Mouse (Mus musculus) cerebellum, postnatal 36 days (tissue): Measurements from ENCODE around the gene Ralgps2.

ENCODE experiments used
- DNase-seq, 2 experiments: peaks; one replicate each; pipeline ENCODE4 v3.0.0; 2021 to 2022; ENCODE audit warnings: mixed read lengths in 2 of 2

Gene Ralgps2

DNA sequence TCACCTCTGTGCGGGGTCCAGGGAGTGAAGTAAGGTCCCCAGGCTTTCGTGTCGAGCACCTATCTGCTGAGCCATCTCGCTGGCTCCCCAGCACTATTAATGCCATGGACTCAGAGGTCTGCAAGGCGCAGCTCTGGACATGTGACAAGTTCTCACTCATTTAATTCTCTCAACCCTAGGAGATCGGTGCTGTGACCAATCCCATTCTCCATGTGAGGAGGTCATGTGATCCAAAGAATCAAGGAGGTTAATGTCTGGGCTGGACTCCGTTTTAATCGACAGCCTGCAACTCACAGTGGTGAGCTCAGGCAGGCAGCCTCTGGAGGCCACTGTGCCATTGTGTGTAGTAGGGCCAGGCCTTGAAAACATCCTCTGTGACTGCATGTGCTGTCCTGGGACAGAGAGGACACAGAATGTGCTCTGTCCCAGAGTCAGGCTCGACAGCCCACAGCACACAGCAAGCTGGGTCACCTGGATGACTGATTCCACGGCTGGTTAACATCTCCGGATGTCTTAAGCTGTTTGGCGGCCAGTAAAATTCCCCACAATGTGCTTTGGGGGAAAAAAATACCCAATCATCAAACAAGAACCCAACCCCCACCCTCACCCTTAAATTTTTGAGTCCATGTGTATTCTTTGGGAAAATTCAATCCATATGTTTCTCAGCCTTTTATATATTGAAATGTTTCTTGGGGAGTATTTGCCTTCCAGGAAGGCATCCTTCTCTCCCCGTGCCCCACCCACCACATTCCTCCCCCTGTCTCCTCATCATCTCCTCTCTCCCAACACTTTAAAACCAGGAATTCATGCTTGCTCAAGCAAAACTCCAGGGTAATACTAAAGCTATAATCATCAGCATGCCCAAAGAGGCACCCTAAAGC, 178.6 kb downstream of the Ralgps2 start:
- no peak for DNase-seq

- DNase-seq: no peak
Observed at GRCm38 (mm10) chr1:156758326-156758725, 181.1 kb downstream of the Ralgps2 start.

- no peak for DNase-seq
Observed at GRCm38 (mm10) chr1:156754608-156755413, 184.6 kb downstream of the Ralgps2 start.
